Mouse (Mus musculus): ENCODE measurements around the gene Grin2a. TPM values are rescaled to one million over a fixed set of nuclear protein-coding genes. Genes with fewer than 3 reads are reported as not detected.

Grin2a gene
- 0.06 and 4.2 TPM in 2 replicates for polyA plus RNA-seq (2012; rRNA removed)

DNA sequence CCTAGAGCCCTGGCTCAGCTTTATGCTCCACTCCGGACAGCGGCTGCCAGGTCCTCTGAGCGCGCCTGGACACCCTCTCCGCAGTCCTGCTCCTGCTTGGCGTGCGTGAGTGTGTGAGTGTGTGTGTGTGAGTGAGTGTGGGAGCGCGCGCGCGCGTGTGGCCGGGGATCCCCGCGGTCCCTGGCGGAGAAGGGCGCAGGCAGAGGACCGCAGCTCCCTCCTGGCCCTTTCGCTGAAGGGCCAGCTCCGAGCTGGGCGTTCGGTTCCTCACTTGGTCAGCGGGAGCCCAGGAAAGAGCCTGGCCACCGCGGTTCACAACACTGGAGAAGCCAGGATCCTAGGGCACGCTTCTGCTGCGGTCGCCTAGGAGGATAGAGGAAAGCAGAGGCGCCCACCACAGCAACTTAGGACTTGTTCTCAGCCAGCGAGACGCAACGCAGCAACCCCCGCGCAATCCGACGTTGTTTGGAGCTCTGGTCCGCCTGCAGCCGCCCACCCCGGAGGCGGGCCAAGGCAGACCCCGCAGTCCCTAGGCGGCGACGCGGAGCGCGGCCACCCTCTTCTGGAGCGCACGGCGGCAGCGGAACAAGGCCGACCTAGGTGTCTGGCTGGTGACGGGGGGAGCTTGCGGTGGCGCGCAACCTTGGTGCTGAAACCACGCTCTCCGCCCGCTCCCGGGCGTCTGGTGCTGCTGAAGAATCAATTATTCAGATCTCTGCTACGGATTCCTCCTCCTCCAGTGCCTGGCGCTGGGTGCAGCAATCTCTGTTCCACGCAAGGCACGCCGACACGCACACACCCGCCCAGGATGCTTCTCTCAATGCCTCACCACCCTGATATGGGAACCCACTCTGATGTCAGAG, at the start of gene Grin2a:
Gene Grin2a, minus strand, starts transcription at position 610 of the 863 bp plus-strand sequence.
- WGBS, result 2% methylated on average over 69 of the region's 69 CpGs
- TF ChIP-seq CTCF (IDR thresholded peaks at IDR 0.05; ENCODE audit: extremely low read depth, insufficient read length, insufficient replicate concordance, low read depth, low read length), result no peak
- Histone ChIP-seq H3K27me3 (ENCODE audit: control insufficient read depth, insufficient read depth, low read length) (0 out of 2 replicates have a peak, but pooled peaks cover 3% of the 10 kb centered on the region), H3K27ac (ENCODE audit: insufficient read depth, low read depth, low read length) (no peak within 1 kb of the TSS), H3K4me3 (ENCODE audit: low read depth, low read length) (no peak within 1 kb of the TSS), H3K36me3 (ENCODE audit: control insufficient read depth, insufficient read depth, low read length) (no peaks in the 10 kb centered on the region), H3K4me1 (ENCODE audit: control insufficient read depth, insufficient read depth, insufficient read length, low read length) (no peaks in the 10 kb centered on the region)

DNA sequence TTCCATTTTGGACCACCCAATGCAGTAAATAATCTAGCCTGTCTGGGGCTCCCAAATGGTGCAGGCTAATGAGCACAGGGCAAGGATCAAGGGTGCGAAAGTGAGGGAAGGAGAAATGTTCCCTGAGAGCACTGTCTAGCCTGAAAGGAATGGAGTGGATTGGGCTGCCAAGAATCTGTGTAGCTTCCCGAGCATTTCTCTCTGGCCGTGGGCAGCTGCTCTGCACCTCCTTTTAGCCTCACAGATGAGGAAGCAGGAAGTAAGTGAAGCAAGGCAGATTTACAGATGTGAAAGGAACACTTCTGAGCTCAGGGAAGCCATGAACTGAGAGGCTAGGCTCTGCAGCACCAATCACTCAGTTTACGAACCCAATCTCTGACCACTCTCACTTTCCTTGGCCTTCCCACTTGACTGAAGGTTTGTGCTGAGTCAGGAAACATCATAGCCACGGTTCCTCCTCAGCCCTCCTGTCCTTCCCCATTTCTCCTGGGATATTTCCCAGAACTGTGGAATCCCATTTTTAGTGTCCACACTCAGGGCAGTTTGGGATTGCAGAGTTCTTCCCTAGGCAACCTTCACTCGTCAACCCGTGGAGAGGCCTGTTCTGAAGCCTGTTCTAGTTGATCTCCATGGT, 40.3 kb upstream of the Grin2a start:
- H3K36me3 ChIP-seq (ENCODE audit: control insufficient read depth, insufficient read depth, low read length), result no peaks in the 10 kb centered on the region
- no peaks in the 10 kb centered on the region for H3K4me1 ChIP-seq (ENCODE audit: control insufficient read depth, insufficient read depth, insufficient read length, low read length)
- H3K4me3 ChIP-seq (ENCODE audit: low read depth, low read length), result no peak overlapping the region
- H3K27me3 ChIP-seq (ENCODE audit: control insufficient read depth, insufficient read depth, low read length), result no peaks in the 10 kb centered on the region
- no peak overlapping the region for H3K27ac ChIP-seq (ENCODE audit: insufficient read depth, low read depth, low read length)
- TF ChIP-seq CTCF (IDR thresholded peaks at IDR 0.05; ENCODE audit: extremely low read depth, insufficient read length, insufficient replicate concordance, low read depth, low read length) (no peak), POLR2A (IDR thresholded peaks at IDR 0.05; ENCODE audit: low read depth, low read length) (no peak)
- 66% methylated on average over 7 of the region's 7 CpGs for WGBS

DNA sequence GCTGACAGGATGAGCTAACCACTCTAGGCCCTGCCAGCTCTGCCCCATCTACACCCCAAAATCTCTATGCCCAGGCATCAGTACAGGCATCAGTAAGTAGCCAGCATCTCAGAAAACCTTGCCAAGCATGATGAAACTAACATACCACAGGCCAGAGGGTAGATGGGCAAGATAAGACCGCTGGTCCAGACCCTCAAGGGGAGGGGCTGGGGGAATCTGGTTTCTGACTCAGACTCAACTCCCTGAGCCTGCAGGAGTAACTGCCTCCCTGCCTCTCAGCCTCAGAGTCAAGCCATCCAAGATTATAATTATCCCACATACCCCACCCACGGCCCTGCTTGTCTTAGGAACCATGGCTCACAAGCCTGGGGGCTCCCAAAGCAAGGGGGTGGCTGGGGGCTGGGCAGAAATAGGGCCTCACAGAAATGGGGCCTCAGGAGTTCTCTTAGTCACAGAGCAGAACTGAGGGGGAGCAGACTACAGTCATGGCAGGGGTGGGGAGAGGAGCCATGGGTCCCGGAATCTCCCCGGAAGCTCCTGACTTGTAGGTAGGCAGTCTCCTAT, 38.1 kb upstream of the Grin2a start:
- WGBS, result 74% methylated on average over 4 of the region's 4 CpGs
- no peaks in the 10 kb centered on the region for H3K36me3 ChIP-seq (ENCODE audit: control insufficient read depth, insufficient read depth, low read length)
- no peak overlapping the region for H3K27ac ChIP-seq (ENCODE audit: insufficient read depth, low read depth, low read length)
- no peaks in the 10 kb centered on the region for H3K4me1 ChIP-seq (ENCODE audit: control insufficient read depth, insufficient read depth, insufficient read length, low read length)
- H3K4me3 ChIP-seq (ENCODE audit: low read depth, low read length), result no peak overlapping the region
- H3K27me3 ChIP-seq (ENCODE audit: control insufficient read depth, insufficient read depth, low read length), result no peaks in the 10 kb centered on the region
- TF ChIP-seq POLR2A (IDR thresholded peaks at IDR 0.05; ENCODE audit: low read depth, low read length) (no peak), CTCF (IDR thresholded peaks at IDR 0.05; ENCODE audit: extremely low read depth, insufficient read length, insufficient replicate concordance, low read depth, low read length) (no peak)

DNA sequence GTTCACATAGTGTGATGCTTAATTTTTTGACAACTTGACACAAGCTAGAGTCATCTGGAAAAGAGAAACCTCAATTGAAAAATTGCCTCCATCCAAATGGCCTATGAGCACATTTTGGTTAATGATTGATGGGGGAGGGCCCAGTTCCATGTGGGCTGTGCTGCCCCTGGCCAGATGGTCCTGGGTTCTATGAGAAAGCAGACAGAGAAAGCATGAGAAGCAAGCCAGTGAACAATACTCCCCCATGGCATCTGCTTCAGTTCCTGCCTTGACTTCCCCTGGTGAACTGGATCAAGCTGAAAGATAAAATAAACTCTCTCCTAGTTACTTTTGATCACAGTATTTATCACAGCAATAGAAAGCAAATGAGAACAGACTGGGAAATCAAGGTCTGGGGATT, 36.5 kb upstream of the Grin2a start:
- Histone ChIP-seq H3K27me3 (ENCODE audit: control insufficient read depth, insufficient read depth, low read length) (no peaks in the 10 kb centered on the region), H3K4me1 (ENCODE audit: control insufficient read depth, insufficient read depth, insufficient read length, low read length) (no peaks in the 10 kb centered on the region), H3K27ac (ENCODE audit: insufficient read depth, low read depth, low read length) (no peak overlapping the region), H3K4me3 (ENCODE audit: low read depth, low read length) (no peak overlapping the region), H3K36me3 (ENCODE audit: control insufficient read depth, insufficient read depth, low read length) (no peaks in the 10 kb centered on the region)
- no peak for TF ChIP-seq POLR2A (IDR thresholded peaks at IDR 0.05; ENCODE audit: low read depth, low read length)
- TF ChIP-seq CTCF (IDR thresholded peaks at IDR 0.05; ENCODE audit: extremely low read depth, insufficient read length, insufficient replicate concordance, low read depth, low read length), result no peak

DNA sequence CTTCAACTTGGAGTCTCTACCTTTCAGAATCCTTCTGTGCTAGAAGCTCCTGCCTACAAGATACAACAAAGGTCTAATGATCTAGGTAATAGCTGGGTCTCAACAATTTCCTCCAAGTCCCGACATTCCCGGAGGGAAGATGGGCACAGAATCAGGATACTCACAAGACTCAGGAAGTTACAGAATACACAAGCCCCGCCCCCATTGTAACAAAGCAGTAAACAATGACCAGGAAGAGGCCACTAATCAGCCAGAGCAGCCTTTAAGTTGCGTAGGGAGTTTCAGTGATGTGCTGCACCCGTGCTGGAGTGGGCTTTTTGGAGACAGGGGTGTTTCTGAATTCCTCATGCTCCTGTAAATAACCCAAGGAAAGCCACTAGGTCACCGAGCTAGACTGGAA, 31.4 kb upstream of the Grin2a start:
- H3K4me3 ChIP-seq (ENCODE audit: low read depth, low read length), result no peak overlapping the region
- no peaks in the 10 kb centered on the region for H3K27me3 ChIP-seq (ENCODE audit: control insufficient read depth, insufficient read depth, low read length)
- H3K4me1 ChIP-seq (ENCODE audit: control insufficient read depth, insufficient read depth, insufficient read length, low read length), result no peaks in the 10 kb centered on the region
- H3K36me3 ChIP-seq (ENCODE audit: control insufficient read depth, insufficient read depth, low read length), result no peaks in the 10 kb centered on the region
- TF ChIP-seq POLR2A (IDR thresholded peaks at IDR 0.05; ENCODE audit: low read depth, low read length) (no peak), CTCF (IDR thresholded peaks at IDR 0.05; ENCODE audit: extremely low read depth, insufficient read length, insufficient replicate concordance, low read depth, low read length) (no peak)
- no peak overlapping the region for H3K27ac ChIP-seq (ENCODE audit: insufficient read depth, low read depth, low read length)
- 66% methylated on average over 6 of the region's 6 CpGs for WGBS

DNA sequence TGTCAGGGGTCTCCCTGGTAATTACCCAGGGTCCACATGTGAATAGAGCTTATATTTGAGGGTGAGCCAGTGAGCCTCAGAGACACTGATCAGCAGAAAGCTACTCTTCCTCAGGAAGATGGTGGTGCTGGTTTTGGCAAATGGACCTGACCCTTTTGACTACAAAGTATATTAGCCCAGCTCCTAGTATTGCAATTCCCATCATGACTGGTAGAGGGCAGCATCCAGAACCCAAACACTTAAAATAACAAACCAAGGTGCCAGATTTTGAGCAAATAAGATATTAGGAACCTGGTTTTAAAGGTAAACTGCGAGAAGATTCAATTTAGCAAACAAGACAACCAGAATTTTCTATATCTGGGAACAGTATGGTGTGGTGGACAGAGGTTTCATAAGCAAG, 14.4 kb upstream of the Grin2a start:
- no peaks in the 10 kb centered on the region for H3K4me1 ChIP-seq (ENCODE audit: control insufficient read depth, insufficient read depth, insufficient read length, low read length)
- no peaks in the 10 kb centered on the region for H3K36me3 ChIP-seq (ENCODE audit: control insufficient read depth, insufficient read depth, low read length)
- H3K27me3 ChIP-seq (ENCODE audit: control insufficient read depth, insufficient read depth, low read length), result no peaks in the 10 kb centered on the region
- no peak overlapping the region for H3K4me3 ChIP-seq (ENCODE audit: low read depth, low read length)
- 49% methylated on average over 1 of the region's 1 CpGs for WGBS
- no peak for TF ChIP-seq POLR2A (IDR thresholded peaks at IDR 0.05; ENCODE audit: low read depth, low read length)
- TF ChIP-seq CTCF (IDR thresholded peaks at IDR 0.05; ENCODE audit: extremely low read depth, insufficient read length, insufficient replicate concordance, low read depth, low read length), result no peak
- no peak overlapping the region for H3K27ac ChIP-seq (ENCODE audit: insufficient read depth, low read depth, low read length)

DNA sequence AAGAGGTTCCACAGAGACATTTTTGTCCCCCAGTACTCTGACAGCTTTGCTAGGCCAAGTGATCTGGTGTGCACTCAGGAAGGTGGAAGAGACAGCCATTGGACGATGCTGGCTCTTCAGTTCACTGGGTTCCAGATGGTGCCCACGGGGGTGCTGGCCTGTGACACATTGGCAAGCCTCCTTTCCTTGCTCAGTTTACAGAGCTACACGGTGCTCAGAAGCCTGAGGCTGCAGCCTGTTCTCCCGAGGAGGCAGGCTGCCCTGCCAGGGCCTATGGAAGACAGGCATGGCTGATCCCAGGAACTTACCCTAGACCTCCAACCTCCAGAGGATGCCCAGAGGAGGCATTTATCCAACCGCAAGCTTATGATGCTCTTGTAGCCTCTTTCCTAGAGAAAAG, 10.2 kb upstream of the Grin2a start:
- TF ChIP-seq POLR2A (IDR thresholded peaks at IDR 0.05; ENCODE audit: low read depth, low read length), result no peak
- TF ChIP-seq CTCF (IDR thresholded peaks at IDR 0.05; ENCODE audit: extremely low read depth, insufficient read length, insufficient replicate concordance, low read depth, low read length), result no peak
- H3K27ac ChIP-seq (ENCODE audit: insufficient read depth, low read depth, low read length), result no peak overlapping the region
- no peak overlapping the region for H3K4me3 ChIP-seq (ENCODE audit: low read depth, low read length)
- H3K27me3 ChIP-seq (ENCODE audit: control insufficient read depth, insufficient read depth, low read length), result no peaks in the 10 kb centered on the region
- H3K4me1 ChIP-seq (ENCODE audit: control insufficient read depth, insufficient read depth, insufficient read length, low read length), result no peaks in the 10 kb centered on the region
- H3K36me3 ChIP-seq (ENCODE audit: control insufficient read depth, insufficient read depth, low read length), result no peaks in the 10 kb centered on the region
- WGBS, result 81% methylated on average over 5 of the region's 5 CpGs

All from small intestine, adult 2 months (tissue).